Mouse (Mus musculus) liver, embryonic 16.5 days (tissue): ENCODE results near the gene Lig1. TPM values are rescaled to one million over a fixed set of nuclear protein-coding genes. Genes with fewer than 3 reads are reported as not detected.
"Not testable (repeated sequence)": the region's sequence is repeated elsewhere in the genome, so short reads cannot be mapped to it uniquely, and the experiment has no call there.

Experiments used
- ATAC-seq: fragments of 200-750 bp; cut with Nextera tagmentation; 2 replicates; pipeline ENCODE4 v1.8.0; 2017; ENCODE audit warnings: low read depth, mild to moderate bottlenecking, moderate number of reproducible peaks, moderate library complexity
- H3K27ac ChIP-seq: fragments of 300-500 bp; sonication (generic); 2 replicates; pipeline ENCODE4 v1.5.1; 2014; ENCODE audit warnings: mild to moderate bottlenecking, low read length
- H3K27me3 ChIP-seq: fragments of 300-500 bp; sonication (generic); 2 replicates; pipeline ENCODE4 v1.6.1; 2014; ENCODE audit warnings: low read depth, low read length, mixed read lengths; ENCODE audit not compliant: control insufficient read depth, insufficient read depth
- H3K36me3 ChIP-seq: fragments of 300-500 bp; sonication (generic); 2 replicates; pipeline ENCODE4 v1.6.1; 2014; ENCODE audit warnings: mild to moderate bottlenecking; ENCODE audit not compliant: control insufficient read depth, insufficient read depth
- H3K4me1 ChIP-seq: fragments of 300-500 bp; sonication (generic); 2 replicates; pipeline ENCODE4 v1.6.1; 2014; ENCODE audit warnings: low read depth, low read length, mixed read lengths; ENCODE audit not compliant: control insufficient read depth
- H3K4me2 ChIP-seq: fragments of 300-500 bp; sonication (generic); 2 replicates; pipeline ENCODE4 v1.6.1; 2014; ENCODE audit warnings: low read depth, low read length, mixed read lengths
- H3K4me3 ChIP-seq: fragments of 300-500 bp; sonication (generic); 2 replicates; pipeline ENCODE4 v1.5.1; 2014; ENCODE audit warnings: low read depth, mild to moderate bottlenecking, low read length
- H3K9ac ChIP-seq: fragments of 300-500 bp; sonication (generic); 2 replicates; pipeline ENCODE4 v1.6.1; 2014; ENCODE audit warnings: low read depth, low read length
- H3K9me3 ChIP-seq: fragments of 300-500 bp; sonication (generic); replicated peaks from 2 replicates; pipeline ENCODE4 v1.6.1; 2016; ENCODE audit warnings: low read length; ENCODE audit not compliant: control insufficient read depth
- WGBS: fragments of 180-500 bp; shearing (Covaris S2); extraction: QIAGEN DNeasy Blood & Tissue Kit; methylation state at CpG from one replicate; pipeline ENCODE4 v1.1.7; 2014; ENCODE audit not compliant: insufficient replicate concordance; 5-methylcytosine and 5-hydroxymethylcytosine counted together
- polyA plus RNA-seq: library from polyadenylated mRNA; unstranded; fragments of >200 nt; fragmentation: Nextera tagmentation; extraction: Ambion mirVana; gene quantifications from 2 replicates; pipeline ENCODE4 v1.2.1, GENCODE M21; 2015

Gene Lig1
- polyA plus RNA-seq, 1 experiment from 2014 or later, result 80.3 TPM

DNA sequence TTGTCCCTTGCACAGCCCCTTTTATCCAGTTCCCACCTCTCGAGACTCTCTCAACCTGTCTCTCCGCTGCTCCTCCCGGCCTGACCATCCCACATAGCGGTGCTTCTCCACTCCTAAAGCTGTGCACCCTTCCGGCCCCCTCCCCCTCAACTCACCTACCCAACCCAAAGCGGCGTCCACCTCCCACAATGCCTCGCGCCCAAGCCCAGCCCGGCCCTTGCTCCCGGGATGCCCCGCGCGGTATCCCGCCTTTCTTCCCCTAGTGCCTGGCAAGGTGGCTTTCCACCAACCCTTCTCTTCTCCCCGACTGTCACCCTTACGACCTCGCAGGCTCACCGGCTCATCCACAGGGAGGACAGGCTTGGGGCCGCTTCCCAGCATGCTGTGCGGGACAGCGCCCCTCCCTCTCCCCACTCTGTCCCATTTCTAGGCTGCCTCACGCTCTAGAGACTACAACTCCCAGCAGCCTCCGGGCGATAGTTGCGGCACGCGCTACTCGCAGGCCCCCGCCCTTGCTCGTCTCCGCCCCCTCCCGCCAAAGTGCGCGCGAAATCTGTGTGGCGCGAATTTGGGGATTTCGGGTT lies 1.3 kb downstream of the Lig1 start, which contains the start of gene Zswim9:
Gene Zswim9 (minus strand): TSS at position 414 of the 584 bp plus-strand sequence.
- H3K36me3 ChIP-seq, result peaks cover 15% of the 10 kb centered on the region; the same call in 1 of the 2 replicates
- no peaks in the 10 kb centered on the region for H3K9me3 ChIP-seq
- peak within 1 kb of the TSS; percentile 87 for H3K9ac ChIP-seq
- peak within 1 kb of the TSS; percentile 89 for H3K27ac ChIP-seq
- H3K4me1 ChIP-seq, result peaks cover 9% of the 10 kb centered on the region
- H3K4me3 ChIP-seq, result peak within 1 kb of the TSS; percentile 84
- WGBS, result under 1% methylated on average over 39 of the region's 39 CpGs
- no peaks in the 10 kb centered on the region for H3K27me3 ChIP-seq
- ATAC-seq, result peak; percentile 97
- H3K4me2 ChIP-seq, result peak within 1 kb of the TSS; percentile 63

DNA sequence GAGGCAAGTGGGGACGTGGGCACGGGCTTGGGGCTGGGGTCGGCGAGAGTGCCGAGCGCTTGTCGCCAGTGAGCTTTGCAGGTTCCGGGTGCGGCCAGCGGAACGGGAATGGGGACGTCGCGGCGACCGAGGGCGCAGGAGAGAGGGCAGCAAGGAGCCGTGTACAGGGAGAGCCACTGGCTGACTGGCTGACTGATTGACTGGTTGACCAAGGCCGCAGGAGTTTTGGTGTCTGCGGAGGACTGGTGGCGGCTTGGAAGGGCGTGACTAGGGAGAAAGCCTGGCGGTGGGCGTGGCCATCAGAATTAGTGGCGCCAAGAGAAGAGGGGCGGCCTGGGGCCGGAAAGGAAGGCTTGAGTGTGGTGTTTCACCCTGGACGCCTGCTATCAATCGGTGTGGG lies 1.9 kb downstream of the Lig1 start:
- 0 out of 2 replicates have a peak overlapping the region, but pooled peaks have one; percentile 45 for H3K27ac ChIP-seq
- peaks cover 17% of the 10 kb centered on the region for H3K36me3 ChIP-seq
- peak overlapping the region; percentile 84 for H3K4me3 ChIP-seq
- H3K27me3 ChIP-seq, H3K4me1 ChIP-seq, H3K9me3 ChIP-seq: not testable (repeated sequence)
- 1% methylated on average over 14 of the region's 29 CpGs for WGBS
- H3K9ac ChIP-seq, result peak overlapping the region; percentile 87
- H3K4me2 ChIP-seq, result peak overlapping the region; percentile 63
- ATAC-seq, result peak; percentile 64

DNA sequence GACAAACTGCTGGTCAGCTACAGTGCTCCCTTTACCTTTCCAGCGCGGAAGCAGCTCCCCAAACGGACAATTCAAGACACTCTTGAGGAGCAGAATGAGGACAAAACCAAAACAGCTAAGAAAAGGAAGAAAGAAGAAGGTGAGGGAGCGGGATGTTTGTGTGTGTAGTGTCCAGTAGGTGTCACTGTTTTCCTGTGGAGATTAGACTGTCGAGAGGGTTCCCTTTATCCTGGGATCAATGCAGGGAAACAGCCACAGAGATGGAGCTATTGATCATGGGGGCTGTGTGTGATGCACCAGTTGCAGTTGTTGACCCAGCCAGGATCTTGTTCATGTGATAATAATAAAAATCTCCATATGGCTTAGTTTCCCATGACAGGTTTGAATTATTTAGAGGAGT lies 11.5 kb downstream of the Lig1 start:
- Histone ChIP-seq H3K9me3 (no peaks in the 10 kb centered on the region), H3K9ac (no peak overlapping the region), H3K4me1 (no peaks in the 10 kb centered on the region; the same call in 1 of the 2 replicates), H3K4me2 (no peak overlapping the region), H3K36me3 (peaks cover 87% of the 10 kb centered on the region), H3K27me3 (no peaks in the 10 kb centered on the region), H3K27ac (no peak overlapping the region), H3K4me3 (no peak overlapping the region)
- 60% methylated on average over 5 of the region's 5 CpGs for WGBS
- ATAC-seq, result peak; percentile 49; the same call in 1 of the 2 replicates

DNA sequence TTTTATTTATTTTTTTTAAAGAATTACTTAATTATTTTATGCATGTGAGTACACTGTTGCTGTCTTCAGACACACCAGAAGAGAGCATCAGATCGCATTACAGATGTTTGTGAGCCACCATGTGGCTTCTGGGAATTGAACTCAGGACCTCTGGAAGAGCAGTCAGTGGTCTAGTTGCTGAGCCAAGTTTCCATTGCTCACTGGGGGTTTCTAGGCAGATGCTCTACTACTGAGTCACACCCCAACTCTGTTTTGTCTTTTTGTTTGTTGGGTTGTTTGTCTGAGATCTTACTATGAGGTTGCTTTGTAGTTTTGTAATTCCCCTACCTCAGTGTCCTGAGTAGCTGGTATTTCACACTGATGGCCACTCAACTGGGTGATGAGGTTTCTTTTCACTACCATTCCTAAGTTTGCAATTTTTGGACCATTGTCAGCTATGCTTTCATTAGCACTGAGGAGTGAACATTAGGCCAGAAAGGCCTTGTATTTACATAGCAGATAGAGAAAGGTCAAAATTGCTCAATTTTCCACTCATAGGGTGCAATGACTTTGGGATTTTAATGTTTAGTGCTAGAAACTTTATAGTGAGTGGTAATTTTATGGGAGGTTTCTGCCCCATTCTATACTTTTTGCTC lies 13.1 kb downstream of the Lig1 start:
- H3K27ac ChIP-seq, result no peak overlapping the region
- H3K9ac ChIP-seq, result no peak overlapping the region
- H3K4me2 ChIP-seq, result no peak overlapping the region
- no peaks in the 10 kb centered on the region for H3K27me3 ChIP-seq
- peaks cover 88% of the 10 kb centered on the region for H3K36me3 ChIP-seq
- H3K9me3 ChIP-seq, result no peaks in the 10 kb centered on the region
- ATAC-seq, result 0 out of 2 replicates have a peak, but pooled peaks have one; percentile 33
- H3K4me1 ChIP-seq, result no peaks in the 10 kb centered on the region; the same call in 1 of the 2 replicates
- WGBS, result 84% methylated on average over 1 of the region's 1 CpGs
- H3K4me3 ChIP-seq, result no peak overlapping the region

DNA sequence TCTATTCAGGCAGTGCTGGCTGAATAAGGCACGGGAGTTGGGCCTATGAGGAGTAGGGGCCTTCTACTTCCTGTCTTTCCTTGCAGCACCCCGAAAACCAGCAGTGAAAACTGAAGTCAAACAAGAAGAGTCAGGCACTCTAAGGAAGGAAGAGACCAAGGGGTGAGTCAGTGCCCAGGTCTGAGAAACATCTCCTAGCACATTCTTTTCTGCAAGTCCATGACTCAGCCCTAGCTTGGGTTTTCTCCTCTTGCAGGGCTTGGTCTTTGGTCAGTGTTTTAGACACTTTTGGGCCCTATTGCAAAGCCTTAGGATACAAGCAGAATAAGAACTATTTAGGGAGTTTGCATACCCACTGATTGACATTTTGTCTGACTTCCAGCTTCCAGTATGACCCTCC lies 14.3 kb downstream of the Lig1 start:
- WGBS, result 75% methylated on average over 2 of the region's 2 CpGs
- peaks cover 89% of the 10 kb centered on the region for H3K36me3 ChIP-seq

DNA sequence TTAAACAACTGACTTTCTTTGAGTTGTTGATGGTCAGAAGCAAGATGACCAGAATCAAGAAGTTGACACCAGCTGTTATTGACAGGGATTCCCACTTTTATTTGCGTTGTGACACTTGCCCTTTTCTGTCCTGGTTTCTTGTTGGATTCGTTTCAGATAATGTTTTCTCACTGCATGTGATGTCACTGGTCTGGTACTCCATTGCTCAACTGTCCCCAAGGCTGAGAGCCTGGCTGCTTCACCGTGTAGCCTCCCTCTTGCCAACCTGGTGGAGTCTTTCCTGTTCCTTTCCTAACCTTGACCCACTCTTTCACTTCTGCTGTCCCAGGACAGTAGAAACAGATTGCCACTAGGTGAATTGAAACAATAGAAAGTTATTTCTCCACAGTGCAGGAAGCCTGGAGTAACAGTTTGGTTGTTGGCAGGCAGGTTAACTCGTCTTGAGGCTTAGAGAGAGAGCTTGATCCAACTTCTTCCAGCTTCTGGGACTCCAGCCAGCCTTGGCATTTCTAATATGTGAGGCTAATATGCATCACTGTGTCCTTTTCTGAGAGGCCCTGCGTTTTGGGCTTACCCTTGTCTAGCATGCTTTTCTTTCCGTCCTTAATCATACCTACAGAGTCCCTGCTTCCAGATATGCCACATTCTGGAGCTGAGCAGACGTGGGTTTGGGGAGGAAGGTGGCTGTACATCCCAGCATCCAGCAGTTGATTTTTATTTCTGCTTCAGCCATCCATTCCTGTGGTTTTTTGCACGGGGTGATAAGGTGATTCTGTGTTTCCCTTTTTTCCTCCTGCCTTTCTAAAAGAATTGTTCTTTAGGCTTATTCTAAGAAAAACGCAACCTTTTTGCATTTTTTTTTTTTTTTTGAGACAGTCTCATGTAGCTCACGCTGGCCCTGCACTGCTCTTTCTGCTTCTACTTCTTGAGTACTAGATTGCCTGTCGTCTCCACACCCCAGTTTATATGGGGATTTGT lies 17.1 kb downstream of the Lig1 start:
- Histone ChIP-seq H3K9ac (no peak overlapping the region), H3K4me1 (no peaks in the 10 kb centered on the region; the same call in 1 of the 2 replicates), H3K9me3 (no peaks in the 10 kb centered on the region), H3K4me3 (no peak overlapping the region), H3K36me3 (peaks cover 88% of the 10 kb centered on the region), H3K27me3 (no peaks in the 10 kb centered on the region), H3K27ac (no peak overlapping the region), H3K4me2 (no peak overlapping the region)
- no peak for ATAC-seq
- WGBS, result 69% methylated on average over 11 of the region's 11 CpGs

More for the DNA sequence above, 14.3 kb downstream of the Lig1 start:
- Histone ChIP-seq H3K27ac (no peak overlapping the region), H3K9me3 (no peaks in the 10 kb centered on the region), H3K9ac (no peak overlapping the region), H3K27me3 (no peaks in the 10 kb centered on the region), H3K4me3 (no peak overlapping the region), H3K4me2 (no peak overlapping the region), H3K4me1 (no peaks in the 10 kb centered on the region; the same call in 1 of the 2 replicates)
- no peak for ATAC-seq

DNA sequence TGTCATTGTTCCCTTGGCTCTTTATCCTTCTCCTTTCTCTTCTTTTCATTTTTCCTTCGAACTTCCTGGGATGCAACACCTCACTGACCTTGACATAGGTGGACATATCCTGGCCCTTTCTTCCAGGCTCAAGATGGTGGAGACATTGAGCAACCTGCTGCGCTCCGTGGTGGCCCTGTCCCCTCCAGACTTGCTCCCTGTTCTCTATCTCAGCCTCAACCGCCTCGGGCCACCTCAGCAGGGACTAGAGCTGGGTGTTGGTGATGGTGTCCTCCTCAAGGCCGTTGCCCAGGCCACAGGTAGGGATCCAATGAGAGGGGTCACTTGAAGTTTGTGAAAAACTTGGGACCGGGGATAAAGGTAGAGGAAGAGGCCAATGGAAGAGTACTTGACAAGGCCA lies 18.2 kb downstream of the Lig1 start:
- ATAC-seq, result no peak
- Histone ChIP-seq H3K9ac (no peak overlapping the region), H3K36me3 (peaks cover 92% of the 10 kb centered on the region), H3K4me1 (no peaks in the 10 kb centered on the region), H3K27ac (no peak overlapping the region), H3K27me3 (no peaks in the 10 kb centered on the region), H3K4me2 (no peak overlapping the region), H3K4me3 (no peak overlapping the region), H3K9me3 (no peaks in the 10 kb centered on the region)
- WGBS, result 85% methylated on average over 7 of the region's 7 CpGs

DNA sequence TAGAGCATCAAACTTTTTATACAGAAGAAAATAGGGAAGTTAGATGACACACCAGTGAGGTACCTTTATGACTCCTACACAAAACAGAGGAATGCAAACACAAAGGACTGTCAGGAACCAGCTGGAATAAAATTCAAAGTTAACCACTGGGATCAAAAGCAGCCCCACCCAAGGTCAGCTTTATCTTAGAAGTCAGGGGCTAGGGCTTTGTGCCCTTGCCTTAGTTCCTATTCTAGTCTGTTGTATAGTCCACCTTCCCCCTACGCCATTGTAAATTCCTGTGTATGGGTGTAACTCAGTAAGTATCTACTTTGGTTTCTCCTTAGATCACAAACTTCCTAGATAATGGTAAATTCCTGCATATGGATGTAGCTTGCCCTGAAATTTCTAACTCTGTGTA lies 20.6 kb downstream of the Lig1 start:
- no peaks in the 10 kb centered on the region for H3K27me3 ChIP-seq
- H3K27ac ChIP-seq, result no peak overlapping the region
- no peak overlapping the region for H3K4me3 ChIP-seq
- H3K4me2 ChIP-seq, result no peak overlapping the region
- peaks cover 86% of the 10 kb centered on the region for H3K36me3 ChIP-seq
- no peaks in the 10 kb centered on the region for H3K4me1 ChIP-seq
- H3K9ac ChIP-seq, result no peak overlapping the region
- WGBS, result 79% methylated on average over 1 of the region's 1 CpGs
- H3K9me3 ChIP-seq, result no peaks in the 10 kb centered on the region
- no peak for ATAC-seq
